Mouse (Mus musculus) neutrophil, adult 5-6 weeks (primary cell): ENCODE results near the gene Dnaic2. TPM values are rescaled to one million over a fixed set of nuclear protein-coding genes. Genes with fewer than 3 reads are reported as not detected.

ENCODE experiments used
- ATAC-seq: fragments of 151-379, 151-347 bp; 2 replicates; pipeline ENCODE4 v1.8.0; 2017; ENCODE audit warnings: mild to moderate bottlenecking, moderate TSS enrichment; ENCODE audit not compliant: insufficient number of reproducible peaks, poor library complexity, low FRiP score, severe bottlenecking; ENCODE audit errors: extremely low read depth
- total RNA-seq: library from RNA; stranded (forward); fragments of 200-1000 nt; gene quantifications from 2 replicates; pipeline ENCODE4 v1.2.3, GENCODE M21; 2017

Dnaic2 gene
- total RNA-seq, 1 experiment from 2014 or later = 0.35 TPM

- no peak for ATAC-seq
These were observed 65.8 kb downstream of the Dnaic2 start for GRCm38 (mm10) chr11:114792931-114793494.

DNA sequence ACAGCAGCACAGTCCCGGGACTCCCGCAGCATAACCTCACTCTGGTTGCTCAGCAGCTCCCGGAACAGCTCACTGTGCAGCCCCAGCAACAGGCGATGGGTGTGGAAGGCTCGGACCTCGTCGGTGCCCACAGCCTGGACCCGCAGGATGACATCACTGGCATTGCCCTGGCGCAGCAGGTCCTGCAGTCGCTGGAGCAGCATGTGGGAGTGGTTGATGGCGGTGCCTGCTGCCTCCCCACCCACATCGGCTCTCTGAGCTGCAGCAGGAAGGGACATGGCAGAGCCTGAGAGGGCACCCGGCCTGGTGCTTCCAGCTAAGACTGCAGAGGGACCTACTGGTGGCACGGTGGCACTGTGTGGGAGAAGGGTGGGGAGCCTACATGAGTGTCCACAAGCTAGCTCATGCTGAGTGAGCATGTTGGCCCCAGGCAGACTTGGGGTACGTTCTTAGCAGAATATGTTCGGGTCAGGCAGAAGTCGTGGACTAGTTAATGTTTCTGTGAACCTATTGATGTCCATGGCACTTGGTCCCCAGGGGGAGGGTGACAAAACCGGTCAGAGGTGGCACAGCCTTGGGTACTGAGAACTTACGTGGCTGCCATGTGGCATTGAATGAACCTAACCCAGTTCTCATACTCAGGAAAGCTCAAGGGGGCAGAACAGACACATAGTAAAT lies 66.8 kb downstream of the Dnaic2 start:
- no peak for ATAC-seq

GRCm38 (mm10) chr11:114794691-114795090 lies 67.5 kb downstream of the Dnaic2 start:
- ATAC-seq = no peak

GRCm38 (mm10) chr11:114795231-114795746 lies 68.1 kb downstream of the Dnaic2 start:
- no peak for ATAC-seq

GRCm38 (mm10) chr11:114795848-114796322 lies 68.7 kb downstream of the Dnaic2 start, which contains the start of gene Btbd17:
TSS of gene Btbd17 (minus strand) at chr11:114795945.
- no peak for ATAC-seq

DNA sequence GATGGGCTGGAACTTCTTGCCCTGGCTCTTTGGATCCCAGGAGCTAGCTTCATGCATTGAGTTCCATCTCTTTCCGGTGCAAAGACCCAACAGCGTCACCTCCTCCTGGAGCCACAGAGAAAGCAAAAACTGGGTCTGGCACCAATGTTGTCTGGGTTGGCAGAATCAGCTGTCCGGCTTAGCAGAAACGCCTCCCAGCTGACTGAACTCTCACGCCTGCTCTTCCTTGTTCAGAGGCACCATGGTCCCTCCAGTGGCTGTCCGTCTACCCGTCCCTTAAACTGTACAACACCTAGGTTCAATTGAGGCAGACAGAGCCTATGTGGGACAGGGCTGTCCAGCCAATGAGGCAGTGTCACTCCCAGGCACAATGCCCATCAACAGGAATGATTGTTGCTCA lies 70.0 kb downstream of the Dnaic2 start:
- no peak for ATAC-seq

- ATAC-seq = peak; percentile 47; the same call in 1 of the 2 replicates
These were observed 70.8 kb downstream of the Dnaic2 start for GRCm38 (mm10) chr11:114797981-114798380.

DNA sequence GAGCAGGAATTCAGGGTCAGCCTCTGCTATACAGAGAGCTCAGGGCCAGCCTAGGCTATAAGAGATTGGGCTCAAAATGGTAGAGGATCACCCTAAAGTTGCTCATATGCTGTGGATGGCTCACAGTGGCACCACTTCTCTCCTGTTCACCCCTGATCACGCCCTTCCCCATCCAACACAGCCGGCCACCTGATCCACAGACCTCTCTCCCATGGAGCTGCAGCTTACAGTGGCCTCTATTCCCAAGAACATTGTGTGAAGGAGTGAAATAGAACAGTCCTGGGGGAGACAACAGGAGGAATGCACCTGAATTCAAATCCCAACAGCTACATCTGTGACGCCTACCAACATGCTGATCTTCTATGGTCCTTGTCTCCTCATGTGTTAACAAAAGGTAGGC lies 71.4 kb downstream of the Dnaic2 start, which contains the start of gene Gpr142:
Gene Gpr142, plus strand, starts transcription at position 301 of the 400 bp plus-strand sequence.
- ATAC-seq = no peak

- no peak for ATAC-seq
These were observed 74.7 kb downstream of the Dnaic2 start for GRCm38 (mm10) chr11:114801906-114802305.

- no peak for ATAC-seq
These were observed 75.5 kb downstream of the Dnaic2 start for GRCm38 (mm10) chr11:114802540-114803267.

GRCm38 (mm10) chr11:114803990-114804389 lies 76.8 kb downstream of the Dnaic2 start:
- no peak for ATAC-seq

GRCm38 (mm10) chr11:114807025-114807424 lies 79.8 kb downstream of the Dnaic2 start:
- no peak for ATAC-seq

Other genes starting within 250 kb of the Dnaic2 start
- gene Rpl38, start 58.9 kb upstream of the Dnaic2 start, total RNA-seq = 671 and 750 TPM in 2 replicates
- 2.2 and 3.5 TPM in 2 replicates for gene Ttyh2, start 52.0 kb upstream of the Dnaic2 start, total RNA-seq
- 3.1 and 5.4 TPM in 2 replicates for gene Kif19a, start 38.0 kb downstream of the Dnaic2 start, total RNA-seq
- gene Btbd17, start 68.5 kb downstream of the Dnaic2 start, total RNA-seq = not detected in 2 replicates
- gene Gpr142, start 71.5 kb downstream of the Dnaic2 start, total RNA-seq = not detected in 2 replicates
- 0.37 and 1.0 TPM in 2 replicates for gene Gprc5c, start 123.7 kb downstream of the Dnaic2 start, total RNA-seq
- 100 and 105 TPM in 2 replicates for gene Cd300a, start 162.6 kb downstream of the Dnaic2 start, total RNA-seq
- 222 and 223 TPM in 2 replicates for gene Cd300lb, start 207.0 kb downstream of the Dnaic2 start, total RNA-seq
- gene Cd300c, start 241.7 kb downstream of the Dnaic2 start, total RNA-seq = not detected in 2 replicates